Mouse (Mus musculus): Measurements from ENCODE around the gene Josd1. TPM values are rescaled to one million over a fixed set of nuclear protein-coding genes. Genes with fewer than 3 reads are reported as not detected.

Gene Josd1
- polyA plus RNA-seq, 1 experiment: 20.9 TPM

DNA sequence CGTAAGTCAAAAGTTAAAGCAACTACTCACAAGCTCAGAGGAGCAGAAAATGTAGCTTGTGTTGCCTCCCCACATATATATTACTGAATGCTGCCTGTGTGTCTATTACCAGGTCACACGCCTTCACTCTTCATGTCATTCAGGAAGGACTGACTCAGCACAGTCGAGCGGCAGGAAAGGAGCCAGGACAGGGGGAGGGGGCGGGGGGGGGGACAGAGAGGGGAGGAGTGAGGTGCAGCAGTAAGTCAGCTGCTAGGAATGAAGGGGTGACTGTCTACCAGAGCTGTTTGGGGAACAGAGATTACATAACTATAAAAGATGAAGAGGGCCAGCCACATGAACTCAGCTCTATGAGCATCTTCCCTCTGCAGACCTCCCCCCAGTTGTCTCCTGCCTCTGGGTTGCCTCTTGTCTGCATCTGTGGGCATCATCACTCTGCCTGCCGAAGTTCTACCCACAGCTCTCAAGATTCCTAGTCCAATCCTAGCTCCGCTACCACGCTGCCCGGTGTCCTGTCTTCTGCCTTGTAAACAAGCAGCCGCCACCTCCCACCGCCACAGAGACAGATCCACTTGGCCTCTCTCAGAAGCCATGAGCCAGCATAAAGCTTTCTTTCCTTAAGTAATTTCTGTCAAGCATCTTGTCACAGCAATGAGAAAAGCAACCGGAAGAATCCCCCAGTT is 46.4 kb downstream of the Josd1 start:
- Histone ChIP-seq H3K36me3 (ENCODE audit: control insufficient read depth, insufficient read depth, low read length, poor library complexity, severe bottlenecking) (no peaks in the 10 kb centered on the region), H3K4me1 (ENCODE audit: control insufficient read depth, insufficient read depth, low read length) (no peaks in the 10 kb centered on the region), H3K27me3 (ENCODE audit: control insufficient read depth, insufficient read depth, low read length, poor library complexity, severe bottlenecking) (no peaks in the 10 kb centered on the region), H3K9me3 (replicated peaks; ENCODE audit: control insufficient read depth, insufficient read depth, low read length, poor library complexity, severe bottlenecking) (no peaks in the 10 kb centered on the region), H3K4me3 (ENCODE audit: low read depth, low read length) (no peak overlapping the region), H3K9ac (ENCODE audit: low read depth, poor library complexity, severe bottlenecking) (no peak overlapping the region), H3K27ac (ENCODE audit: insufficient read depth, low read length) (no peak overlapping the region)
- TF ChIP-seq EP300 (IDR thresholded peaks at IDR 0.05; ENCODE audit: insufficient read depth, low read depth, low read length) (no peak), CTCF (IDR thresholded peaks at IDR 0.05; ENCODE audit: low read depth, low read length) (no peak), POLR2A (IDR thresholded peaks at IDR 0.05; ENCODE audit: insufficient read depth, low read length) (no peak)

DNA sequence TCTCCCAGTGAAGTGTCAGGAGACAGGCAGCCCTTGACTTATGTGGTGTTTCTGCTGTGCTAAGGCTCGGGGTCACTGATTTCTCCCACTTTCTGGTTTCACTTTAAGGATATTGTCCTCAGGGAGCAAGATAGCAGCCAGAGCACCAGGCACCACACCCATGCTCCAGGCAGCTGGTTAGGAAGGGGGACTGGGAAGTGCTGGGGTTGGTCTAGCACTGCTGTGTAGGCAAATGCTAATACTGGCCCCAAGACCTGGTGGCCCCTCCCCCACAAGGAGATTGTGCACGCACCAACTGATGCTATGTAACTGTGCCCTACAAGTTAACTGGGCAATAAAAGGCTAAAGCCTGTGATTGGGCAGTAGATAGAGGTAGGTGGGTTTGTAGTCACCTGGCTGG is 57.2 kb downstream of the Josd1 start:
- Histone ChIP-seq H3K36me3 (ENCODE audit: control insufficient read depth, insufficient read depth, low read length, poor library complexity, severe bottlenecking) (no peaks in the 10 kb centered on the region), H3K4me3 (ENCODE audit: low read depth, low read length) (no peak overlapping the region), H3K9me3 (replicated peaks; ENCODE audit: control insufficient read depth, insufficient read depth, low read length, poor library complexity, severe bottlenecking) (no peaks in the 10 kb centered on the region), H3K27me3 (ENCODE audit: control insufficient read depth, insufficient read depth, low read length, poor library complexity, severe bottlenecking) (no peaks in the 10 kb centered on the region), H3K27ac (ENCODE audit: insufficient read depth, low read length) (0 out of 2 replicates have a peak overlapping the region, but pooled peaks have one; percentile 14), H3K4me1 (ENCODE audit: control insufficient read depth, insufficient read depth, low read length) (peaks cover 7% of the 10 kb centered on the region), H3K9ac (ENCODE audit: low read depth, poor library complexity, severe bottlenecking) (no peak overlapping the region)
- TF ChIP-seq POLR2A (IDR thresholded peaks at IDR 0.05; ENCODE audit: insufficient read depth, low read length) (no peak), EP300 (IDR thresholded peaks at IDR 0.05; ENCODE audit: insufficient read depth, low read depth, low read length) (peak; percentile 76)

Other genes starting within 250 kb of the Josd1 start
- gene Csnk1e, start 232.4 kb downstream of the Josd1 start, polyA plus RNA-seq (2011; ENCODE audit: insufficient read depth, insufficient read length, low read depth, missing spikeins): 113 and 116 TPM in 2 replicates
- gene Kcnj4, start 182.7 kb downstream of the Josd1 start, polyA plus RNA-seq (2011; ENCODE audit: insufficient read depth, insufficient read length, low read depth, missing spikeins): 4.5 TPM in 2 replicates
- gene Kdelr3, start 171.5 kb downstream of the Josd1 start, polyA plus RNA-seq (2011; ENCODE audit: insufficient read depth, insufficient read length, low read depth, missing spikeins): 41.4 and 43.9 TPM in 2 replicates
- 375 and 392 TPM in 2 replicates for gene Ddx17, start 141.2 kb downstream of the Josd1 start, polyA plus RNA-seq (2011; ENCODE audit: insufficient read depth, insufficient read length, low read depth, missing spikeins)
- 23.5 and 26.8 TPM in 2 replicates for gene Dmc1, start 82.8 kb downstream of the Josd1 start, polyA plus RNA-seq (2011; ENCODE audit: insufficient read depth, insufficient read length, low read depth, missing spikeins)
- 3.2 and 3.4 TPM in 2 replicates for gene Fam227a, start 29.0 kb downstream of the Josd1 start, polyA plus RNA-seq (2011; ENCODE audit: insufficient read depth, insufficient read length, low read depth, missing spikeins)
- gene Cby1, start 28.7 kb downstream of the Josd1 start, polyA plus RNA-seq (2011; ENCODE audit: insufficient read depth, insufficient read length, low read depth, missing spikeins): 22.0 and 28.7 TPM in 2 replicates
- 131 and 145 TPM in 2 replicates for gene Tomm22, start 17.1 kb downstream of the Josd1 start, polyA plus RNA-seq (2011; ENCODE audit: insufficient read depth, insufficient read length, low read depth, missing spikeins)
- gene Gtpbp1, start 2.9 kb upstream of the Josd1 start, polyA plus RNA-seq (2011; ENCODE audit: insufficient read depth, insufficient read length, low read depth, missing spikeins): 32.4 and 38.3 TPM in 2 replicates
- 7.8 and 11.7 TPM in 2 replicates for gene Sun2, start 54.6 kb upstream of the Josd1 start, polyA plus RNA-seq (2011; ENCODE audit: insufficient read depth, insufficient read length, low read depth, missing spikeins)
- gene Dnal4, start 89.9 kb upstream of the Josd1 start, polyA plus RNA-seq (2011; ENCODE audit: insufficient read depth, insufficient read length, low read depth, missing spikeins): 15.7 and 19.9 TPM in 2 replicates
- 8.0 and 9.7 TPM in 2 replicates for gene Nptxr, start 116.8 kb upstream of the Josd1 start, polyA plus RNA-seq (2011; ENCODE audit: insufficient read depth, insufficient read length, low read depth, missing spikeins)
- gene Npcd, start 146.3 kb upstream of the Josd1 start, polyA plus RNA-seq (2011; ENCODE audit: insufficient read depth, insufficient read length, low read depth, missing spikeins): 1.2 TPM in 1 of 2 replicates, not detected in the other
- 25.7 and 28.7 TPM in 2 replicates for gene Cbx6, start 146.8 kb upstream of the Josd1 start, polyA plus RNA-seq (2011; ENCODE audit: insufficient read depth, insufficient read length, low read depth, missing spikeins)
- 98.9 and 114 TPM in 2 replicates for gene Apobec3, start 203.7 kb upstream of the Josd1 start, polyA plus RNA-seq (2011; ENCODE audit: insufficient read depth, insufficient read length, low read depth, missing spikeins)